Mouse (Mus musculus) embryo, embryonic 10.5 days (tissue): ENCODE measurements around the gene Apoc2.

Experiments used
- DNase-seq: peaks from one replicate; pipeline ENCODE4 v3.0.0-alpha.2; 2015; ENCODE audit warnings: low spot score

The Apoc2 gene

GRCm38 (mm10) chr7:19677872-19678271, at the start of gene Apoc2:
TSS of gene Apoc2 (minus strand) at chr7:19677941.
- DNase-seq: no peak

GRCm38 (mm10) chr7:19726541-19726940, 48.8 kb upstream of the Apoc2 start:
- DNase-seq: no peak

GRCm38 (mm10) chr7:19724167-19724566, 46.4 kb upstream of the Apoc2 start:
- DNase-seq: no peak

GRCm38 (mm10) chr7:19722754-19723195, 45.0 kb upstream of the Apoc2 start:
- no peak for DNase-seq

GRCm38 (mm10) chr7:19719200-19719599, 41.5 kb upstream of the Apoc2 start:
- DNase-seq: no peak

GRCm38 (mm10) chr7:19718297-19718952, 40.7 kb upstream of the Apoc2 start:
- no peak for DNase-seq

GRCm38 (mm10) chr7:19717346-19717745, 39.6 kb upstream of the Apoc2 start:
- no peak for DNase-seq

GRCm38 (mm10) chr7:19716822-19717221, 39.1 kb upstream of the Apoc2 start:
- DNase-seq: no peak

- DNase-seq: no peak
Measured at GRCm38 (mm10) chr7:19716055-19716682, 38.4 kb upstream of the Apoc2 start.

GRCm38 (mm10) chr7:19715239-19716054, 37.7 kb upstream of the Apoc2 start, which contains the start of gene Tomm40:
TSS of gene Tomm40 (minus strand) at chr7:19715438.
- peak; percentile 100 for DNase-seq

GRCm38 (mm10) chr7:19714836-19715235, 37.1 kb upstream of the Apoc2 start:
- no peak for DNase-seq

- no peak for DNase-seq
Measured at GRCm38 (mm10) chr7:19713598-19713997, 35.9 kb upstream of the Apoc2 start.

- DNase-seq: peak; percentile 38
Measured at GRCm38 (mm10) chr7:19713196-19713595, 35.5 kb upstream of the Apoc2 start.

GRCm38 (mm10) chr7:19712414-19712813, 34.7 kb upstream of the Apoc2 start:
- DNase-seq: peak; percentile 33

GRCm38 (mm10) chr7:19710650-19711049, 32.9 kb upstream of the Apoc2 start:
- no peak for DNase-seq

- no peak for DNase-seq
Measured at GRCm38 (mm10) chr7:19705271-19705670, 27.5 kb upstream of the Apoc2 start.

GRCm38 (mm10) chr7:19704475-19704874, 26.7 kb upstream of the Apoc2 start:
- no peak for DNase-seq

- no peak for DNase-seq
Measured at GRCm38 (mm10) chr7:19702859-19703555, 25.3 kb upstream of the Apoc2 start.

- DNase-seq: peak; percentile 80
Measured at GRCm38 (mm10) chr7:19701069-19701761, 23.5 kb upstream of the Apoc2 start.

GRCm38 (mm10) chr7:19700299-19701068, 22.7 kb upstream of the Apoc2 start:
- no peak for DNase-seq

GRCm38 (mm10) chr7:19699827-19700148, 22.0 kb upstream of the Apoc2 start:
- DNase-seq: no peak
